Mouse (Mus musculus) cerebellum, postnatal 4 days (tissue): ENCODE measurements around the gene Gprc5b.

Experiments
- DNase-seq, 2 experiments: peaks; one replicate each; pipeline ENCODE4 v3.0.0; 2022; ENCODE audit warnings: low spot score in 2 of 2, mixed read lengths in 1 of 2

The Gprc5b gene

GRCm38 (mm10) chr7:118995007-118995406 lies at the start of gene Gprc5b:
Gprc5b (minus strand) TSS chr7:118995211.
- peak; percentile 61 to 85 for DNase-seq

GRCm38 (mm10) chr7:119041502-119041901 lies 46.5 kb upstream of the Gprc5b start:
- DNase-seq, result no peak

- no peak for DNase-seq
These were observed 42.6 kb upstream of the Gprc5b start for GRCm38 (mm10) chr7:119037581-119037980.

GRCm38 (mm10) chr7:119034243-119034961 lies 39.4 kb upstream of the Gprc5b start:
- no peak for DNase-seq

GRCm38 (mm10) chr7:119023394-119023921 lies 28.4 kb upstream of the Gprc5b start:
- DNase-seq, result peak; percentile 58 to 78

- DNase-seq, result peak; percentile 49 to 62
These were observed 27.5 kb upstream of the Gprc5b start for GRCm38 (mm10) chr7:119022238-119023156.

GRCm38 (mm10) chr7:119019537-119019936 lies 24.5 kb upstream of the Gprc5b start:
- peak; percentile 50 to 77 for DNase-seq

- DNase-seq, result peak in 1 of 2 experiments; percentile 61
These were observed 20.7 kb upstream of the Gprc5b start for GRCm38 (mm10) chr7:119015736-119016135.

GRCm38 (mm10) chr7:119010854-119011529 lies 16.0 kb upstream of the Gprc5b start:
- DNase-seq, result peak; percentile 81 to 92

GRCm38 (mm10) chr7:119002501-119002900 lies 7.5 kb upstream of the Gprc5b start:
- DNase-seq, result no peak

GRCm38 (mm10) chr7:119001965-119002364 lies 7.0 kb upstream of the Gprc5b start:
- no peak for DNase-seq

GRCm38 (mm10) chr7:118999857-119000256 lies 4.8 kb upstream of the Gprc5b start:
- no peak for DNase-seq

- peak; percentile 72 to 90 for DNase-seq
These were observed 1.3 kb upstream of the Gprc5b start for GRCm38 (mm10) chr7:118996137-118996837.

- no peak for DNase-seq
These were observed 660 bp upstream of the Gprc5b start for GRCm38 (mm10) chr7:118995671-118996070.

GRCm38 (mm10) chr7:118994231-118994842 lies 674 bp downstream of the Gprc5b start:
- DNase-seq, result peak in 1 of 2 experiments; percentile 32

GRCm38 (mm10) chr7:118993597-118994230 lies 1.3 kb downstream of the Gprc5b start:
- DNase-seq, result peak in 1 of 2 experiments; percentile 39

GRCm38 (mm10) chr7:118992623-118993405 lies 2.2 kb downstream of the Gprc5b start:
- DNase-seq, result no peak

- no peak for DNase-seq
These were observed 2.9 kb downstream of the Gprc5b start for GRCm38 (mm10) chr7:118992080-118992560.

- DNase-seq, result no peak
These were observed 3.6 kb downstream of the Gprc5b start for GRCm38 (mm10) chr7:118991341-118991884.
